10 mouse cellular contexts compared by ENCODE assay signal in the genomic region with DNA sequence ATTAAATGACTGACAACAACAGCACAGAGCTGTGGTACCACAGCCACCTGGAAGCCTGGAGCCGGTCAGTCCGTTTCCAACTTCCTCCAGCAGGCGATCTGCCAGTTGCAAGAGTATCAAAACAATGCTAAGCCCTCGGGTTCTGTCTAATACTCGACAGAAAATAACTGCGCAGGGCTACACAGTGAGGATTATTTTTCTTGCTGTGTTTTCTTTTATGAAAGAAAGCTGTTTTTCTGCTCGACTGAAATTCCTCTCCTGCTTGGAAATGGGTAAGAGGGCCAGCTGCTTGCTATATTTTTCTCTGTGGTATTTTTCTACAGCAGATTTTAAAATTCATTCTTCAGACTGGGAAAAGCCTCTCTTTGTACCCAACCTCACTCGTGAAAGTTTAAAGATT. TPM values are rescaled to one million over a fixed set of nuclear protein-coding genes. Genes with fewer than 3 reads are reported as not detected.
A peak's percentile ranks its signal among the peaks of the same experiment; 100 is the strongest.
DNase-seq lines count a peak whose midpoint lies in the region; ATAC-seq and TF ChIP-seq lines count a peak whose summit lies in the region.
"Had no signal": no experiment of that assay in that cellular context is flagged by ENCODE, and none has a peak within 500 bp of the region (broad histone marks: within the 10 kb centered on the region; RNA-seq: fewer than 3 reads in every experiment).

No protein-coding gene starts in this region.

- no peaks in the 10 kb centered on the region for H3K4me1 ChIP-seq in heart, embryonic 11.5 days (ENCODE audit: control insufficient read depth, insufficient read depth, low read length)
- peaks cover 18% of the 10 kb centered on the region for H3K4me1 ChIP-seq in thymus, adult 2 months (replicated peaks; ENCODE audit: control insufficient read depth, insufficient read depth, low read length)
- H3K4me1 ChIP-seq in kidney, embryonic 15.5 days: peaks cover 20% of the 10 kb centered on the region
- peaks cover 23% of the 10 kb centered on the region for H3K4me1 ChIP-seq in midbrain, embryonic 14.5 days (ENCODE audit: control insufficient read depth, insufficient read depth, low read length)

- peak; percentile 92 for DNase-seq in heart, adult 11 months
- peak; percentile 44 for DNase-seq in thymus, adult 2 months
- no peak for DNase-seq in thymus, postnatal 0 days (ENCODE audit: low spot score)
- DNase-seq in gastrocnemius, postnatal 14 days: peak; percentile 55
- DNase-seq in midbrain, embryonic 14.5 days: peak; percentile 68
- DNase-seq in natural killer cell, adult 2 months (ENCODE audit: low spot score in 2 of 2): no peak

- H3K27me3 ChIP-seq in heart, embryonic 11.5 days (ENCODE audit: control insufficient read depth, insufficient read depth, low read length): no peaks in the 10 kb centered on the region
- no peaks in the 10 kb centered on the region for H3K27me3 ChIP-seq in thymus, adult 2 months (ENCODE audit: control insufficient read depth, insufficient read depth, low read length)
- H3K27me3 ChIP-seq in kidney, embryonic 15.5 days: no peaks in the 10 kb centered on the region
- H3K27me3 ChIP-seq in midbrain, embryonic 14.5 days (ENCODE audit: control insufficient read depth, insufficient read depth, low read length): no peaks in the 10 kb centered on the region

- no peaks in the 10 kb centered on the region for H3K9me3 ChIP-seq in heart, embryonic 11.5 days (replicated peaks; ENCODE audit: control insufficient read depth, low read length)
- no peaks in the 10 kb centered on the region for H3K9me3 ChIP-seq in kidney, embryonic 15.5 days (replicated peaks)
- no peaks in the 10 kb centered on the region for H3K9me3 ChIP-seq in midbrain, embryonic 14.5 days (ENCODE audit: control insufficient read depth, low read length)

- no peaks in the 10 kb centered on the region for H3K36me3 ChIP-seq in heart, embryonic 11.5 days (ENCODE audit: control insufficient read depth, insufficient read depth, low read length)
- H3K36me3 ChIP-seq in thymus, adult 2 months (ENCODE audit: control insufficient read depth, insufficient read depth, low read length): no peaks in the 10 kb centered on the region
- no peaks in the 10 kb centered on the region for H3K36me3 ChIP-seq in kidney, embryonic 15.5 days
- H3K36me3 ChIP-seq in midbrain, embryonic 14.5 days (ENCODE audit: control insufficient read depth, insufficient read depth, low read length): no peaks in the 10 kb centered on the region

- no peak for TF ChIP-seq POLR2A in thymus, adult 2 months (IDR thresholded peaks at IDR 0.05; ENCODE audit: control insufficient read depth, extremely low read depth, insufficient read depth, low read length, poor library complexity)

- no peak overlapping the region for H3K4me2 ChIP-seq in heart, embryonic 11.5 days
- H3K4me2 ChIP-seq in kidney, embryonic 15.5 days: no peak overlapping the region
- H3K4me2 ChIP-seq in midbrain, embryonic 14.5 days (ENCODE audit: low read length): no peak overlapping the region

- TF ChIP-seq CTCF in thymus, adult 2 months (IDR thresholded peaks at IDR 0.05; ENCODE audit: borderline replicate concordance, control insufficient read depth, extremely low read depth, insufficient read depth, low read length, poor library complexity): no peak

- intact Hi-C loops in gastrocnemius, postnatal 14 days (cut with DNase I; ENCODE audit: low total_unique reads): no loop called here

- H3K9ac ChIP-seq in heart, embryonic 11.5 days (ENCODE audit: low read depth, low read length): no peak overlapping the region
- H3K9ac ChIP-seq in kidney, embryonic 15.5 days: no peak overlapping the region
- no peak overlapping the region for H3K9ac ChIP-seq in midbrain, embryonic 14.5 days (replicated peaks; ENCODE audit: low read length)
- H3K9ac ChIP-seq: liver, embryonic 14.5 days had no signal

- H3K4me3 ChIP-seq in heart, embryonic 11.5 days (ENCODE audit: low read depth, low read length): no peak overlapping the region
- H3K4me3 ChIP-seq in thymus, adult 2 months (ENCODE audit: control insufficient read depth, insufficient read depth, low read length): peak overlapping the region; percentile 24
- no peak overlapping the region for H3K4me3 ChIP-seq in kidney, embryonic 15.5 days (replicated peaks)
- no peak overlapping the region for H3K4me3 ChIP-seq in midbrain, embryonic 14.5 days (replicated peaks; ENCODE audit: low read depth, low read length)

- no peak for ATAC-seq in heart, embryonic 11.5 days (replicated peaks; ENCODE audit: insufficient number of reproducible peaks, low FRiP score, low TSS enrichment)
- ATAC-seq in kidney, embryonic 15.5 days (replicated peaks; ENCODE audit: low FRiP score): peak; percentile 53; the same call in 1 of the 2 replicates
- no peak for ATAC-seq in midbrain, embryonic 14.5 days (ENCODE audit: low FRiP score, low TSS enrichment)

- no peak overlapping the region for H3K27ac ChIP-seq in heart, embryonic 11.5 days (ENCODE audit: low read depth, low read length)
- H3K27ac ChIP-seq in thymus, adult 2 months (ENCODE audit: control insufficient read depth, insufficient read depth, low read length): peak overlapping the region; percentile 89
- H3K27ac ChIP-seq in kidney, embryonic 15.5 days: peak overlapping the region; percentile 72
- H3K27ac ChIP-seq in midbrain, embryonic 14.5 days (replicated peaks; ENCODE audit: low read depth, low read length): peak overlapping the region; percentile 33; the same call in 1 of the 2 replicates
- H3K27ac ChIP-seq: liver, embryonic 14.5 days had no signal

- WGBS in heart, embryonic 11.5 days (ENCODE audit: insufficient replicate concordance): 53% methylated on average over 8 of the region's 8 CpGs
- 6% methylated on average over 8 of the region's 8 CpGs for WGBS in thymus, adult 2 months
- 19% methylated on average over 8 of the region's 8 CpGs for WGBS in kidney, embryonic 15.5 days
- 18% methylated on average over 8 of the region's 8 CpGs for WGBS in midbrain, embryonic 14.5 days

RNA-seq across cellular contexts. Expression of a gene that starts 23.8 kb away (rescaled TPM):
- polyA plus RNA-seq in heart, embryonic 11.5 days (2014; fragmentation: Nextera tagmentation; extraction: Ambion mirVana): not detected in 2 replicates
- 41.8 and 55.7 TPM in 2 replicates for polyA plus RNA-seq in thymus, adult 2 months (2012; rRNA removed)
- polyA plus RNA-seq in thymus, postnatal 0 days (2015; fragmentation: Nextera tagmentation; extraction: Ambion mirVana): 116 and 143 TPM in 2 replicates
- total RNA-seq in gastrocnemius, postnatal 14 days (2021): not detected
- polyA plus RNA-seq in kidney, embryonic 15.5 days (2015; fragmentation: Nextera tagmentation; extraction: Ambion mirVana): 0.10 TPM in 1 of 2 replicates, not detected in the other
- polyA plus RNA-seq in midbrain, embryonic 14.5 days (2014; fragmentation: Nextera tagmentation; extraction: Ambion mirVana): not detected in 2 replicates
- polyA plus RNA-seq: stomach, embryonic 14.5 days had no signal

RNA-seq across cellular contexts. Expression of a gene that starts 48.6 kb away (rescaled TPM):
- polyA plus RNA-seq in heart, embryonic 11.5 days (2014; fragmentation: Nextera tagmentation; extraction: Ambion mirVana): 0.14 TPM in 1 of 2 replicates, not detected in the other
- polyA plus RNA-seq in thymus, adult 2 months (2012; rRNA removed): 330 and 350 TPM in 2 replicates
- polyA plus RNA-seq in thymus, postnatal 0 days (2015; fragmentation: Nextera tagmentation; extraction: Ambion mirVana): 319 and 337 TPM in 2 replicates
- total RNA-seq in gastrocnemius, postnatal 14 days (2021): under 1 TPM; 0.04 to 0.10 TPM
- 0.05 and 0.06 TPM in 2 replicates for polyA plus RNA-seq in kidney, embryonic 15.5 days (2015; fragmentation: Nextera tagmentation; extraction: Ambion mirVana)
- 0.19 and 0.20 TPM in 2 replicates for polyA plus RNA-seq in midbrain, embryonic 14.5 days (2014; fragmentation: Nextera tagmentation; extraction: Ambion mirVana)

RNA-seq across cellular contexts. Expression of a gene that starts 48.6 kb away (rescaled TPM):
- 44.9 and 47.2 TPM in 2 replicates for polyA plus RNA-seq in heart, embryonic 11.5 days (2014; fragmentation: Nextera tagmentation; extraction: Ambion mirVana)
- polyA plus RNA-seq in thymus, adult 2 months (2012; rRNA removed): 2.8 and 3.4 TPM in 2 replicates
- 109 and 145 TPM in 2 replicates for polyA plus RNA-seq in thymus, postnatal 0 days (2015; fragmentation: Nextera tagmentation; extraction: Ambion mirVana)
- total RNA-seq in gastrocnemius, postnatal 14 days (2021): 10 to 100 TPM; 52.8 to 55.1 TPM
- polyA plus RNA-seq in kidney, embryonic 15.5 days (2015; fragmentation: Nextera tagmentation; extraction: Ambion mirVana): 58.6 and 58.7 TPM in 2 replicates
- 46.0 and 49.4 TPM in 2 replicates for polyA plus RNA-seq in midbrain, embryonic 14.5 days (2014; fragmentation: Nextera tagmentation; extraction: Ambion mirVana)

Comparison
In these comparisons a context has a peak if more than half of its experiments do, and no peak if none do; other contexts are left out.
1. DNase-seq: peak in heart, adult 11 months (single experiment), thymus, adult 2 months (single experiment), gastrocnemius, postnatal 14 days (single experiment) and midbrain, embryonic 14.5 days (single experiment); none in thymus, postnatal 0 days (single experiment) and natural killer cell, adult 2 months (0 of 2).
2. RNA of a gene that starts 48.6 kb away (polyA plus RNA-seq): 109 to 145 TPM in thymus, postnatal 0 days, 58.6 to 58.7 TPM in kidney, embryonic 15.5 days, 46.0 to 49.4 TPM in midbrain, embryonic 14.5 days and 44.9 to 47.2 TPM in heart, embryonic 11.5 days; 2.8 to 3.4 TPM in thymus, adult 2 months; every median in the first group is over 10 times any median in the second.
3. RNA of a gene that starts 23.8 kb away (polyA plus RNA-seq): 116 to 143 TPM in thymus, postnatal 0 days and 41.8 to 55.7 TPM in thymus, adult 2 months; 0.10 TPM in kidney, embryonic 15.5 days, not detected in midbrain, embryonic 14.5 days and not detected in heart, embryonic 11.5 days; every median in the first group is over 10 times any median in the second.
4. RNA of a gene that starts 48.6 kb away (polyA plus RNA-seq): 330 to 350 TPM in thymus, adult 2 months and 319 to 337 TPM in thymus, postnatal 0 days; 0.19 to 0.20 TPM in midbrain, embryonic 14.5 days, 0.05 to 0.06 TPM in kidney, embryonic 15.5 days and 0.14 TPM in heart, embryonic 11.5 days; every median in the first group is over 100 times any median in the second.